Mouse (Mus musculus) brain, adult 2 months (tissue): ENCODE data around the gene Slc7a11.

ENCODE experiments used
- DNase-seq: peaks from one replicate; pipeline ENCODE4 v3.0.0; 2011; ENCODE audit warnings: low read depth, low spot score

Gene Slc7a11

GRCm38 (mm10) chr3:49867951-49868584 lies 575.3 kb downstream of the Slc7a11 start:
- DNase-seq, result peak; percentile 34

- no peak for DNase-seq
Observed at GRCm38 (mm10) chr3:49867147-49867950, 576.1 kb downstream of the Slc7a11 start.

GRCm38 (mm10) chr3:49866061-49866515 lies 577.3 kb downstream of the Slc7a11 start:
- DNase-seq, result no peak

- no peak for DNase-seq
Observed at GRCm38 (mm10) chr3:49856797-49857196, 586.6 kb downstream of the Slc7a11 start.

GRCm38 (mm10) chr3:49854277-49854676 lies 589.1 kb downstream of the Slc7a11 start:
- no peak for DNase-seq

GRCm38 (mm10) chr3:49842971-49843370 lies 600.4 kb downstream of the Slc7a11 start:
- DNase-seq, result no peak
